Mouse (Mus musculus): ENCODE data around the gene Stx6. TPM values are rescaled to one million over a fixed set of nuclear protein-coding genes. Genes with fewer than 3 reads are reported as not detected.

Gene Stx6
- 6.0 and 8.5 TPM in 2 replicates for polyA plus RNA-seq (2015; fragmentation: Nextera tagmentation; extraction: Ambion mirVana)

- Histone ChIP-seq H3K27ac (ENCODE audit: low read depth) (peak within 1 kb of the TSS; percentile 72), H3K4me1 (ENCODE audit: insufficient read depth) (peaks cover 4% of the 10 kb centered on the region), H3K4me3 (ENCODE audit: low read depth, low read length) (peak within 1 kb of the TSS; percentile 97), H3K27me3 (ENCODE audit: insufficient read depth, low read length) (no peaks in the 10 kb centered on the region), H3K9me3 (ENCODE audit: low read length) (no peaks in the 10 kb centered on the region), H3K9ac (replicated peaks) (peak within 1 kb of the TSS; percentile 94), H3K4me2 (ENCODE audit: low read depth, low read length) (peak within 1 kb of the TSS; percentile 83), H3K36me3 (replicated peaks; ENCODE audit: insufficient read depth, low read length) (no peaks in the 10 kb centered on the region)
- ATAC-seq (peak; percentile 100), DNase-seq (peak; percentile 99)
- no peak for TF ChIP-seq CTCF (IDR thresholded peaks at IDR 0.05; ENCODE audit: low read depth)
- TF ChIP-seq EP300 (IDR thresholded peaks at IDR 0.05; ENCODE audit: low read depth), result no peak
- 4% methylated on average over 47 of the region's 48 CpGs for WGBS (ENCODE audit: insufficient replicate concordance)
Measured at GRCm38 (mm10) chr1:155158141-155158969, at the start of gene Stx6. Gene Stx6, plus strand, starts transcription at chr1:155158715.

GRCm38 (mm10) chr1:155109387-155110350 lies 48.8 kb upstream of the Stx6 start:
- H3K9ac ChIP-seq (replicated peaks), result no peak overlapping the region
- H3K27me3 ChIP-seq (ENCODE audit: insufficient read depth, low read length), result no peaks in the 10 kb centered on the region
- TF ChIP-seq CTCF (IDR thresholded peaks at IDR 0.05; ENCODE audit: low read depth), result no peak
- TF ChIP-seq EP300 (IDR thresholded peaks at IDR 0.05; ENCODE audit: low read depth), result no peak
- no peak overlapping the region for H3K4me3 ChIP-seq (ENCODE audit: low read depth, low read length)
- H3K27ac ChIP-seq (ENCODE audit: low read depth), result no peak overlapping the region
- no peak overlapping the region for H3K4me2 ChIP-seq (ENCODE audit: low read depth, low read length)
- no peaks in the 10 kb centered on the region for H3K9me3 ChIP-seq (ENCODE audit: low read length)
- 39% methylated on average over 18 of the region's 18 CpGs for WGBS (ENCODE audit: insufficient replicate concordance)
- ATAC-seq, result no peak
- no peaks in the 10 kb centered on the region for H3K36me3 ChIP-seq (replicated peaks; ENCODE audit: insufficient read depth, low read length)
- H3K4me1 ChIP-seq (ENCODE audit: insufficient read depth), result peaks cover 5% of the 10 kb centered on the region
- DNase-seq, result no peak

- no peak for ATAC-seq
- WGBS (ENCODE audit: insufficient replicate concordance), result 60% methylated on average over 6 of the region's 6 CpGs
Measured at GRCm38 (mm10) chr1:155111491-155111890, 47.0 kb upstream of the Stx6 start.

GRCm38 (mm10) chr1:155112118-155112517 lies 46.4 kb upstream of the Stx6 start:
- WGBS (ENCODE audit: insufficient replicate concordance), result 53% methylated on average over 4 of the region's 4 CpGs
- Histone ChIP-seq H3K4me2 (ENCODE audit: low read depth, low read length) (no peak overlapping the region), H3K36me3 (replicated peaks; ENCODE audit: insufficient read depth, low read length) (no peaks in the 10 kb centered on the region), H3K27me3 (ENCODE audit: insufficient read depth, low read length) (no peaks in the 10 kb centered on the region), H3K4me3 (ENCODE audit: low read depth, low read length) (no peak overlapping the region), H3K9ac (replicated peaks) (no peak overlapping the region), H3K4me1 (ENCODE audit: insufficient read depth) (peaks cover 5% of the 10 kb centered on the region), H3K9me3 (ENCODE audit: low read length) (no peaks in the 10 kb centered on the region), H3K27ac (ENCODE audit: low read depth) (no peak overlapping the region)
- 0 out of 2 replicates have a peak, but pooled peaks have one; percentile 10 for ATAC-seq
- no peak for DNase-seq
- TF ChIP-seq EP300 (IDR thresholded peaks at IDR 0.05; ENCODE audit: low read depth) (no peak), CTCF (IDR thresholded peaks at IDR 0.05; ENCODE audit: low read depth) (no peak)

More at GRCm38 (mm10) chr1:155111491-155111890, 47.0 kb upstream of the Stx6 start:
- no peak overlapping the region for H3K9ac ChIP-seq (replicated peaks)
- DNase-seq, result no peak
- H3K27me3 ChIP-seq (ENCODE audit: insufficient read depth, low read length), result no peaks in the 10 kb centered on the region
- H3K9me3 ChIP-seq (ENCODE audit: low read length), result no peaks in the 10 kb centered on the region
- H3K4me3 ChIP-seq (ENCODE audit: low read depth, low read length), result no peak overlapping the region
- TF ChIP-seq EP300 (IDR thresholded peaks at IDR 0.05; ENCODE audit: low read depth), result no peak
- TF ChIP-seq CTCF (IDR thresholded peaks at IDR 0.05; ENCODE audit: low read depth), result no peak
- H3K4me1 ChIP-seq (ENCODE audit: insufficient read depth), result peaks cover 5% of the 10 kb centered on the region
- H3K36me3 ChIP-seq (replicated peaks; ENCODE audit: insufficient read depth, low read length), result no peaks in the 10 kb centered on the region
- no peak overlapping the region for H3K4me2 ChIP-seq (ENCODE audit: low read depth, low read length)
- H3K27ac ChIP-seq (ENCODE audit: low read depth), result no peak overlapping the region

GRCm38 (mm10) chr1:155112875-155113274 lies 45.6 kb upstream of the Stx6 start:
- peaks cover 5% of the 10 kb centered on the region for H3K4me1 ChIP-seq (ENCODE audit: insufficient read depth)
- H3K36me3 ChIP-seq (replicated peaks; ENCODE audit: insufficient read depth, low read length), result no peaks in the 10 kb centered on the region
- no peaks in the 10 kb centered on the region for H3K27me3 ChIP-seq (ENCODE audit: insufficient read depth, low read length)
- H3K9ac ChIP-seq (replicated peaks), result no peak overlapping the region
- H3K4me3 ChIP-seq (ENCODE audit: low read depth, low read length), result no peak overlapping the region
- 88% methylated on average over 1 of the region's 1 CpGs for WGBS (ENCODE audit: insufficient replicate concordance)
- ATAC-seq (no peak), DNase-seq (no peak)
- no peak for TF ChIP-seq CTCF (IDR thresholded peaks at IDR 0.05; ENCODE audit: low read depth)
- TF ChIP-seq EP300 (IDR thresholded peaks at IDR 0.05; ENCODE audit: low read depth), result no peak
- H3K9me3 ChIP-seq (ENCODE audit: low read length), result no peaks in the 10 kb centered on the region
- no peak overlapping the region for H3K4me2 ChIP-seq (ENCODE audit: low read depth, low read length)
- H3K27ac ChIP-seq (ENCODE audit: low read depth), result no peak overlapping the region

- no peaks in the 10 kb centered on the region for H3K36me3 ChIP-seq (replicated peaks; ENCODE audit: insufficient read depth, low read length)
- TF ChIP-seq EP300 (IDR thresholded peaks at IDR 0.05; ENCODE audit: low read depth), result no peak
- TF ChIP-seq CTCF (IDR thresholded peaks at IDR 0.05; ENCODE audit: low read depth), result no peak
Measured at GRCm38 (mm10) chr1:155113946-155114345, 44.6 kb upstream of the Stx6 start.

More at GRCm38 (mm10) chr1:155113946-155114345, 44.6 kb upstream of the Stx6 start:
- Histone ChIP-seq H3K9ac (replicated peaks) (no peak overlapping the region), H3K4me2 (ENCODE audit: low read depth, low read length) (no peak overlapping the region), H3K27me3 (ENCODE audit: insufficient read depth, low read length) (no peaks in the 10 kb centered on the region), H3K4me3 (ENCODE audit: low read depth, low read length) (no peak overlapping the region), H3K27ac (ENCODE audit: low read depth) (no peak overlapping the region), H3K4me1 (ENCODE audit: insufficient read depth) (peaks cover 5% of the 10 kb centered on the region), H3K9me3 (ENCODE audit: low read length) (no peaks in the 10 kb centered on the region)
- WGBS (ENCODE audit: insufficient replicate concordance), result 25% methylated on average over 3 of the region's 3 CpGs
- DNase-seq (no peak), ATAC-seq (no peak)

Data from liver, postnatal 0 days (tissue).